Mouse (Mus musculus) megakaryocyte-erythroid progenitor cell, adult 5 weeks (primary cell): ENCODE measurements around the gene St7. TPM values are rescaled to one million over a fixed set of nuclear protein-coding genes. Genes with fewer than 3 reads are reported as not detected.

Experiments
- polyA plus RNA-seq: library from polyadenylated mRNA; stranded (reverse); fragments of >175 nt; gene quantifications from 2 replicates; pipeline ENCODE4 v1.2.3, GENCODE M21; 2012

St7 gene
- 5.0 and 6.1 TPM in 2 replicates for polyA plus RNA-seq

GRCm38 (mm10) chr6:17692647-17693046 is at the start of gene St7:
TSS of gene St7 (plus strand) at chr6:17692933.

Other genes with a start within 250 kb of the St7 start
- 2.0 and 6.0 TPM in 2 replicates for gene Met, start 229.1 kb upstream of the St7 start, polyA plus RNA-seq
- 16.8 and 19.0 TPM in 2 replicates for gene Capza2, start 56.7 kb upstream of the St7 start, polyA plus RNA-seq